In the genomic region with DNA sequence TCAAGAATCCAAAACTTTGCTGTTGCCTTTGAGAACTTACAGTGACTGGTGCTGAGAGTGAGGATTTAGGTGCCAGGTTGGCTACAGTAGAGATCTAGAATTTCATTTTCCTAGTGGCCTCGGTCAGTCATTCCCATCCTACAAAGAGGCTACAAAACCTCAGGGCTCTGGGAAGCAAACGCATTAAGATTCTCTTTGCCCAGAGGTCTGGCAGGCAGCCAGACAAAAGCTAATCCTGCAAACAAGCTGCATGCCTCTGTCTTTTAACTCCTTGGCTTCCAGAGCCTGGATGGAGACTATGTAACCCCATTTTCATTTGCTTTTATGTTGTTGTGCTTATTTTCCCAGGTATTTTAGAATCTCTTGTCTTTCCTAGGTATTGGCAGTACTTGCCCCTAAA, we compare ENCODE assay signal across 10 mouse cellular contexts. TPM values are rescaled to one million over a fixed set of nuclear protein-coding genes. Genes with fewer than 3 reads are reported as not detected.
DNase-seq lines count a peak whose midpoint lies in the region; ATAC-seq lines count a peak whose summit lies in the region.
"Had no signal": no experiment of that assay in that cellular context is flagged by ENCODE, and none has a peak within 500 bp of the region (broad histone marks: within the 10 kb centered on the region; RNA-seq: fewer than 3 reads in every experiment).

No protein-coding gene starts in this region.

- ATAC-seq in forebrain, embryonic 11.5 days (replicated peaks; ENCODE audit: low FRiP score), result no peak
- ATAC-seq in monocyte, adult 5-6 weeks (replicated peaks; ENCODE audit: insufficient number of reproducible peaks, low FRiP score, low TSS enrichment, poor library complexity, severe bottlenecking), result no peak
- ATAC-seq in inflammation-experienced regulatory T-cells, adult 6 months, result no peak

- H3K9ac ChIP-seq in forebrain, embryonic 11.5 days (ENCODE audit: low read length), result no peak overlapping the region
- H3K9ac ChIP-seq: embryonic facial prominence, embryonic 13.5 days had no signal

- H3K27ac ChIP-seq in forebrain, embryonic 11.5 days (ENCODE audit: low read depth, low read length), result no peak overlapping the region
- H3K27ac ChIP-seq in forebrain, embryonic 10.5 days, result no peak overlapping the region
- H3K27ac ChIP-seq in midbrain, embryonic 10.5 days (replicated peaks), result peak overlapping the region; percentile 61
- H3K27ac ChIP-seq: embryonic facial prominence, embryonic 13.5 days had no signal

- DNase-seq in forebrain, embryonic 11.5 days (ENCODE audit: low spot score), result peak; percentile 58
- DNase-seq in forebrain, embryonic 10.5 days (ENCODE audit: extremely low spot score, low spot score), result no peak
- DNase-seq in left cerebral cortex, postnatal 14 days (ENCODE audit: low spot score in 2 of 2), result peak; percentile 13 to 30
- DNase-seq in left cerebral cortex, adult 9 months (ENCODE audit: low spot score in 2 of 2), result no peak
- DNase-seq in brain, adult 2 months (ENCODE audit: low read depth, low spot score), result peak; percentile 26
- DNase-seq in midbrain, embryonic 10.5 days (ENCODE audit: low spot score), result peak; percentile 11
- DNase-seq: spleen, adult 18-20 months had no signal

- H3K4me1 ChIP-seq in forebrain, embryonic 11.5 days (replicated peaks; ENCODE audit: control insufficient read depth, insufficient read depth, low read length), result 0 out of 2 replicates have a peak, but pooled peaks cover 2% of the 10 kb centered on the region
- H3K4me1 ChIP-seq in forebrain, embryonic 10.5 days, result peaks cover 8% of the 10 kb centered on the region
- H3K4me1 ChIP-seq in midbrain, embryonic 10.5 days, result peaks cover 10% of the 10 kb centered on the region; the same call in 1 of the 2 replicates
- H3K4me1 ChIP-seq: embryonic facial prominence, embryonic 13.5 days had no signal

- H3K36me3 ChIP-seq in forebrain, embryonic 11.5 days (ENCODE audit: control insufficient read depth, insufficient read depth, low read length), result no peaks in the 10 kb centered on the region
- peaks cover 41% of the 10 kb centered on the region for H3K36me3 ChIP-seq in forebrain, embryonic 10.5 days (replicated peaks)
- H3K36me3 ChIP-seq in midbrain, embryonic 10.5 days, result peaks cover 43% of the 10 kb centered on the region

- 24% methylated on average over 2 of the region's 2 CpGs for WGBS in forebrain, embryonic 11.5 days
- WGBS in forebrain, embryonic 10.5 days, result 36% methylated on average over 2 of the region's 2 CpGs
- 27% methylated on average over 2 of the region's 2 CpGs for WGBS in midbrain, embryonic 10.5 days

- H3K4me3 ChIP-seq in forebrain, embryonic 11.5 days (ENCODE audit: low read depth, low read length), result no peak overlapping the region
- no peak overlapping the region for H3K4me3 ChIP-seq in forebrain, embryonic 10.5 days
- H3K4me3 ChIP-seq in midbrain, embryonic 10.5 days, result no peak overlapping the region
- H3K4me3 ChIP-seq: embryonic facial prominence, embryonic 13.5 days had no signal

- H3K4me2 ChIP-seq in forebrain, embryonic 11.5 days (ENCODE audit: low read depth, low read length, severe bottlenecking), result no peak overlapping the region
- H3K4me2 ChIP-seq: embryonic facial prominence, embryonic 13.5 days had no signal

- no peaks in the 10 kb centered on the region for H3K9me3 ChIP-seq in forebrain, embryonic 11.5 days (ENCODE audit: control insufficient read depth, low read length)
- no peaks in the 10 kb centered on the region for H3K9me3 ChIP-seq in forebrain, embryonic 10.5 days
- no peaks in the 10 kb centered on the region for H3K9me3 ChIP-seq in midbrain, embryonic 10.5 days (replicated peaks)
- H3K9me3 ChIP-seq: embryonic facial prominence, embryonic 13.5 days had no signal

- H3K27me3 ChIP-seq in forebrain, embryonic 11.5 days (ENCODE audit: control insufficient read depth, insufficient read depth, low read length), result no peaks in the 10 kb centered on the region
- no peaks in the 10 kb centered on the region for H3K27me3 ChIP-seq in forebrain, embryonic 10.5 days (ENCODE audit: poor library complexity, severe bottlenecking)
- no peaks in the 10 kb centered on the region for H3K27me3 ChIP-seq in midbrain, embryonic 10.5 days (ENCODE audit: low read depth, poor library complexity, severe bottlenecking)
- H3K27me3 ChIP-seq: embryonic facial prominence, embryonic 13.5 days had no signal

- intact Hi-C loops in left cerebral cortex, postnatal 14 days (cut with DNase I), result no loop called here

RNA-seq across cellular contexts. Expression of a gene that starts 25.6 kb away (rescaled TPM):
- polyA plus RNA-seq in forebrain, embryonic 11.5 days (2014; fragmentation: Nextera tagmentation; extraction: Ambion mirVana), result 23.5 and 26.0 TPM in 2 replicates
- polyA plus RNA-seq in forebrain, embryonic 10.5 days (2016; fragmentation: Nextera tagmentation; extraction: Ambion mirVana), result 17.2 and 19.0 TPM in 2 replicates
- total RNA-seq in left cerebral cortex, postnatal 14 days (2021), result 10 to 100 TPM; 47.1 to 50.2 TPM
- 16.4 and 20.0 TPM in 2 replicates for polyA plus RNA-seq in midbrain, embryonic 10.5 days (2016; fragmentation: Nextera tagmentation; extraction: Ambion mirVana)
- total RNA-seq in monocyte, adult 5-6 weeks (2017), result 6.5 to 13.6 TPM (median 6.7 TPM) in 3 replicates
- polyA plus RNA-seq in inflammation-experienced regulatory T-cells, adult 6 months (2017; shearing (Covaris generic)), result 1 to 10 TPM; 4.5 to 8.4 (median 7.4) TPM

RNA-seq across cellular contexts. Expression of a gene that starts 45.0 kb away (rescaled TPM):
- 23.3 and 26.3 TPM in 2 replicates for polyA plus RNA-seq in forebrain, embryonic 11.5 days (2014; fragmentation: Nextera tagmentation; extraction: Ambion mirVana)
- polyA plus RNA-seq in forebrain, embryonic 10.5 days (2016; fragmentation: Nextera tagmentation; extraction: Ambion mirVana), result 14.1 and 15.5 TPM in 2 replicates
- 10 to 100 TPM; 36.1 to 40.0 TPM for total RNA-seq in left cerebral cortex, postnatal 14 days (2021)
- 15.8 and 20.1 TPM in 2 replicates for polyA plus RNA-seq in midbrain, embryonic 10.5 days (2016; fragmentation: Nextera tagmentation; extraction: Ambion mirVana)
- total RNA-seq in monocyte, adult 5-6 weeks (2017), result not detected in 3 replicates
- polyA plus RNA-seq in inflammation-experienced regulatory T-cells, adult 6 months (2017; shearing (Covaris generic)), result under 1 TPM in 1 of 3 experiments, not detected in 2; 0.07 TPM

Comparison
In these comparisons a context has a peak if more than half of its experiments do, and no peak if none do; other contexts are left out.
1. DNase-seq: peak in forebrain, embryonic 11.5 days (single experiment), left cerebral cortex, postnatal 14 days (2 of 2), brain, adult 2 months (single experiment) and midbrain, embryonic 10.5 days (single experiment); none in forebrain, embryonic 10.5 days (single experiment) and left cerebral cortex, adult 9 months (0 of 2).
2. RNA of a gene that starts 45.0 kb away (polyA plus RNA-seq): 23.3 to 26.3 TPM in forebrain, embryonic 11.5 days, 15.8 to 20.1 TPM in midbrain, embryonic 10.5 days and 14.1 to 15.5 TPM in forebrain, embryonic 10.5 days; 0.07 TPM in inflammation-experienced regulatory T-cells, adult 6 months; every median in the first group is over 10 times any median in the second.